In genomic region chr1:77043749-77044564, GRCm38 (mm10) we compare ENCODE assay signal across 11 mouse cellular contexts.
A peak's percentile ranks its signal among the peaks of the same experiment; 100 is the strongest.
DNase-seq lines count a peak whose midpoint lies in the region; ATAC-seq lines count a peak whose summit lies in the region.
"Had no signal": no experiment of that assay in that cellular context is flagged by ENCODE, and none has a peak within 500 bp of the region (broad histone marks: within the 10 kb centered on the region; RNA-seq: fewer than 3 reads in every experiment).

No protein-coding gene starts in this region.

- H3K9me3 ChIP-seq in kidney, embryonic 16.5 days (ENCODE audit: low read length): no peaks in the 10 kb centered on the region
- H3K9me3 ChIP-seq in heart, embryonic 13.5 days: peaks cover 7% of the 10 kb centered on the region; the same call in 1 of the 2 replicates
- H3K9me3 ChIP-seq in liver, embryonic 12.5 days (replicated peaks): no peaks in the 10 kb centered on the region
- H3K9me3 ChIP-seq: stomach, embryonic 15.5 days had no signal

- no peaks in the 10 kb centered on the region for H3K36me3 ChIP-seq in kidney, embryonic 16.5 days (ENCODE audit: insufficient read depth, low read length)
- H3K36me3 ChIP-seq in heart, embryonic 13.5 days: no peaks in the 10 kb centered on the region
- H3K36me3 ChIP-seq in liver, embryonic 12.5 days: no peaks in the 10 kb centered on the region
- H3K36me3 ChIP-seq: stomach, embryonic 15.5 days had no signal

- no peak overlapping the region for H3K4me3 ChIP-seq in kidney, embryonic 16.5 days (ENCODE audit: low read length)
- H3K4me3 ChIP-seq in heart, embryonic 13.5 days: no peak overlapping the region
- H3K4me3 ChIP-seq in liver, embryonic 12.5 days: no peak overlapping the region
- H3K4me3 ChIP-seq: stomach, embryonic 15.5 days had no signal

- H3K27me3 ChIP-seq in kidney, embryonic 16.5 days (ENCODE audit: insufficient read depth, low read length): no peaks in the 10 kb centered on the region
- no peaks in the 10 kb centered on the region for H3K27me3 ChIP-seq in heart, embryonic 13.5 days (replicated peaks)
- no peaks in the 10 kb centered on the region for H3K27me3 ChIP-seq in liver, embryonic 12.5 days (replicated peaks)
- H3K27me3 ChIP-seq: Patski; stomach, embryonic 15.5 days had no signal

- H3K4me1 ChIP-seq in kidney, embryonic 16.5 days (ENCODE audit: insufficient read depth, low read length): no peaks in the 10 kb centered on the region
- H3K4me1 ChIP-seq in heart, embryonic 13.5 days: peaks cover 27% of the 10 kb centered on the region
- H3K4me1 ChIP-seq in liver, embryonic 12.5 days: no peaks in the 10 kb centered on the region
- H3K4me1 ChIP-seq: stomach, embryonic 15.5 days had no signal

- no peak for ATAC-seq in kidney, embryonic 16.5 days (ENCODE audit: low FRiP score, low TSS enrichment)
- ATAC-seq in cerebellum, adult (ENCODE audit: insufficient number of reproducible peaks, low FRiP score, low TSS enrichment): peak; percentile 81
- ATAC-seq in heart, embryonic 13.5 days (ENCODE audit: extremely low read depth, insufficient number of reproducible peaks, low FRiP score, low TSS enrichment): no peak
- ATAC-seq in megakaryocyte, adult 5-6 weeks (ENCODE audit: poor library complexity, severe bottlenecking): peak; percentile 75
- no peak for ATAC-seq in liver, embryonic 12.5 days
- no peak for ATAC-seq in activated CD4-positive, CD25-positive, alpha-beta regulatory T cell, adult 4 months
- ATAC-seq: Patski had no signal

- WGBS in kidney, embryonic 16.5 days: 77% methylated on average over 14 of the region's 14 CpGs
- WGBS in heart, embryonic 13.5 days: 54% methylated on average over 14 of the region's 14 CpGs
- 66% methylated on average over 13 of the region's 14 CpGs for WGBS in liver, embryonic 12.5 days (ENCODE audit: insufficient replicate concordance)

- no peak overlapping the region for H3K27ac ChIP-seq in kidney, embryonic 16.5 days (ENCODE audit: low read length)
- peak overlapping the region; percentile 2; the same call in 1 of the 2 replicates for H3K27ac ChIP-seq in heart, embryonic 13.5 days (replicated peaks)
- no peak overlapping the region for H3K27ac ChIP-seq in liver, embryonic 12.5 days
- H3K27ac ChIP-seq: stomach, embryonic 15.5 days had no signal

- DNase-seq in kidney, postnatal 10 days: peak; percentile 73
- no peak for DNase-seq in layer of hippocampus, adult 9-10 months (ENCODE audit: low spot score)
- DNase-seq: midbrain, embryonic 14.5 days had no signal

- no peak overlapping the region for H3K9ac ChIP-seq in kidney, embryonic 16.5 days (replicated peaks; ENCODE audit: low read length)
- no peak overlapping the region for H3K9ac ChIP-seq in heart, embryonic 13.5 days
- no peak overlapping the region for H3K9ac ChIP-seq in liver, embryonic 12.5 days
- H3K9ac ChIP-seq: stomach, embryonic 15.5 days had no signal

- no peak overlapping the region for H3K4me2 ChIP-seq in kidney, embryonic 16.5 days (replicated peaks; ENCODE audit: low read depth, low read length)
- H3K4me2 ChIP-seq in heart, embryonic 13.5 days: 0 out of 2 replicates have a peak overlapping the region, but pooled peaks have one; percentile 24
- H3K4me2 ChIP-seq in liver, embryonic 12.5 days: no peak overlapping the region
- H3K4me2 ChIP-seq: stomach, embryonic 15.5 days had no signal

Comparison
In these comparisons a context has a peak if more than half of its experiments do, and no peak if none do; other contexts are left out.
1. ATAC-seq: peak in cerebellum, adult (single experiment) and megakaryocyte, adult 5-6 weeks (single experiment); none in kidney, embryonic 16.5 days (single experiment), heart, embryonic 13.5 days (single experiment), liver, embryonic 12.5 days (single experiment) and activated CD4-positive, CD25-positive, alpha-beta regulatory T cell, adult 4 months (single experiment).